Mouse (Mus musculus): ENCODE data around the gene Mto1. TPM values are rescaled to one million over a fixed set of nuclear protein-coding genes. Genes with fewer than 3 reads are reported as not detected.

The Mto1 gene
- 22.7 to 26.4 TPM (median 24.0 TPM) in 4 replicates for total RNA-seq (2023; ENCODE audit: inconsistent age)

GRCm38 (mm10) chr9:78447973-78448873 is at the start of gene Mto1, which contains the start of gene Gm17324:
Mto1 (plus strand) TSS chr9:78448208.
Gm17324 (minus strand) TSS chr9:78448786.

GRCm38 (mm10) chr9:78442579-78443392 is 5.2 kb upstream of the Mto1 start, which contains the start of gene Cgas:
Cgas (minus strand) TSS chr9:78443237.

GRCm38 (mm10) chr9:78488890-78489420 is 40.9 kb downstream of the Mto1 start, which contains the start of gene Eef1a1:
Eef1a1 (minus strand) TSS chr9:78489151.

Other genes with a start within 250 kb of the Mto1 start
- not detected in 4 replicates for gene Gsta1, start 217.6 kb upstream of the Mto1 start, total RNA-seq (2023; ENCODE audit: inconsistent age)
- gene Gm3776, start 191.1 kb upstream of the Mto1 start, total RNA-seq (2023; ENCODE audit: inconsistent age) = not detected in 4 replicates
- not detected in 4 replicates for gene Gm10639, start 158.3 kb upstream of the Mto1 start, total RNA-seq (2023; ENCODE audit: inconsistent age)
- not detected in 4 replicates for gene Omt2a, start 133.4 kb upstream of the Mto1 start, total RNA-seq (2023; ENCODE audit: inconsistent age)
- gene Omt2b, start 120.6 kb upstream of the Mto1 start, total RNA-seq (2023; ENCODE audit: inconsistent age) = not detected in 4 replicates
- gene Gsta2, start 92.4 kb upstream of the Mto1 start, total RNA-seq (2023; ENCODE audit: inconsistent age) = not detected in 4 replicates
- not detected in 4 replicates for gene Dppa5a, start 80.0 kb upstream of the Mto1 start, total RNA-seq (2023; ENCODE audit: inconsistent age)
- gene Ooep, start 69.5 kb upstream of the Mto1 start, total RNA-seq (2023; ENCODE audit: inconsistent age) = not detected in 4 replicates
- gene Ddx43, start 52.4 kb upstream of the Mto1 start, total RNA-seq (2023; ENCODE audit: inconsistent age) = not detected in 4 replicates
- gene Cgas, start 5.0 kb upstream of the Mto1 start, total RNA-seq (2023; ENCODE audit: inconsistent age) = 0.78 to 1.3 TPM (median 1.3 TPM) in 4 replicates
- gene Gm17324, start 578 bp downstream of the Mto1 start, total RNA-seq (2023; ENCODE audit: inconsistent age) = 0.57 to 1.0 TPM (median 0.57 TPM) in 3 of 4 replicates, not detected in the other
- gene Eef1a1, start 40.9 kb downstream of the Mto1 start, total RNA-seq (2023; ENCODE audit: inconsistent age) = 8,619 to 9,062 TPM (median 8,707 TPM) in 4 replicates
- gene Slc17a5, start 139.8 kb downstream of the Mto1 start, total RNA-seq (2023; ENCODE audit: inconsistent age) = 6.1 to 6.9 TPM (median 6.5 TPM) in 4 replicates
- not detected in 4 replicates for gene Cd109, start 167.3 kb downstream of the Mto1 start, total RNA-seq (2023; ENCODE audit: inconsistent age)